Mouse (Mus musculus): ENCODE measurements around the gene Fstl3.

- TF ChIP-seq CTCF (IDR thresholded peaks at IDR 0.05; ENCODE audit: low read depth, low read length) (no peak), POLR2A (IDR thresholded peaks at IDR 0.05; ENCODE audit: borderline replicate concordance, low read depth, low read length) (no peak)
Measured at GRCm38 (mm10) chr10:79767372-79768244, 9.5 kb upstream of the Fstl3 start.
